9 mouse cellular contexts compared by ENCODE assay signal in genomic region chr19:31765451-31765850, GRCm38 (mm10). TPM values are rescaled to one million over a fixed set of nuclear protein-coding genes. Genes with fewer than 3 reads are reported as not detected.
DNase-seq lines count a peak whose midpoint lies in the region; ATAC-seq and TF ChIP-seq lines count a peak whose summit lies in the region.
"Had no signal": no experiment of that assay in that cellular context is flagged by ENCODE, and none has a peak within 500 bp of the region (broad histone marks: within the 10 kb centered on the region; RNA-seq: fewer than 3 reads in every experiment).

No protein-coding gene starts in this region.

- no peak for TF ChIP-seq CTCF in liver, embryonic 14.5 days (IDR thresholded peaks at IDR 0.05; ENCODE audit: low read depth)

- no peak for TF ChIP-seq EP300 in liver, embryonic 14.5 days (IDR thresholded peaks at IDR 0.05; ENCODE audit: low read depth)

- H3K27me3 ChIP-seq in heart, embryonic 10.5 days (ENCODE audit: insufficient read depth, poor library complexity, severe bottlenecking) = no peaks in the 10 kb centered on the region
- peaks cover 7% of the 10 kb centered on the region for H3K27me3 ChIP-seq in neural tube, embryonic 11.5 days (ENCODE audit: control insufficient read depth, insufficient read depth, low read length)
- H3K27me3 ChIP-seq in liver, embryonic 14.5 days (ENCODE audit: control insufficient read depth, insufficient read depth, low read length) = peaks cover 34% of the 10 kb centered on the region

- ATAC-seq in neural tube, embryonic 11.5 days (ENCODE audit: insufficient read depth, low FRiP score, low TSS enrichment) = 0 out of 2 replicates have a peak, but pooled peaks have one; percentile 14
- ATAC-seq in liver, embryonic 14.5 days (ENCODE audit: insufficient read depth) = 0 out of 2 replicates have a peak, but pooled peaks have one; percentile 8
- no peak for ATAC-seq in CD4-positive, CD25-positive, alpha-beta regulatory T cell, adult 4 months

- H3K9me3 ChIP-seq in heart, embryonic 10.5 days = no peaks in the 10 kb centered on the region
- H3K9me3 ChIP-seq in neural tube, embryonic 11.5 days (ENCODE audit: control insufficient read depth, low read length) = no peaks in the 10 kb centered on the region
- no peaks in the 10 kb centered on the region for H3K9me3 ChIP-seq in liver, embryonic 14.5 days (ENCODE audit: control insufficient read depth, low read length)

- no peak overlapping the region for H3K9ac ChIP-seq in neural tube, embryonic 11.5 days (ENCODE audit: low read length)
- H3K9ac ChIP-seq in liver, embryonic 14.5 days (replicated peaks) = no peak overlapping the region

- H3K4me3 ChIP-seq in heart, embryonic 10.5 days = peak overlapping the region; percentile 85
- no peak overlapping the region for H3K4me3 ChIP-seq in neural tube, embryonic 11.5 days (ENCODE audit: low read depth, low read length)
- H3K4me3 ChIP-seq in liver, embryonic 14.5 days (ENCODE audit: insufficient read depth in 1 of 2, low read depth in 2 of 2, low read length in 2 of 2) = no peak overlapping the region

- DNase-seq in heart, embryonic 10.5 days (ENCODE audit: low spot score) = no peak
- DNase-seq in heart, adult 18-20 months = no peak
- DNase-seq in neural tube, embryonic 11.5 days (ENCODE audit: low spot score) = no peak
- no peak for DNase-seq in neural tube, embryonic 10.5 days (ENCODE audit: extremely low spot score, low spot score)
- DNase-seq in liver, embryonic 14.5 days (ENCODE audit: low read depth in 3 of 3, low spot score in 3 of 3) = no peak
- no peak for DNase-seq in thymus, postnatal 14 days
- no peak for DNase-seq in ovary, postnatal 10 days (ENCODE audit: low spot score)
- DNase-seq: cerebellum, adult 11 months had no signal

- WGBS in heart, embryonic 10.5 days = 30% methylated on average over 4 of the region's 4 CpGs
- 38% methylated on average over 4 of the region's 4 CpGs for WGBS in neural tube, embryonic 11.5 days
- WGBS in liver, embryonic 14.5 days (ENCODE audit: insufficient replicate concordance) = 35% methylated on average over 4 of the region's 4 CpGs

- peaks cover 24% of the 10 kb centered on the region for H3K4me1 ChIP-seq in heart, embryonic 10.5 days
- 0 out of 2 replicates have a peak, but pooled peaks cover 6% of the 10 kb centered on the region for H3K4me1 ChIP-seq in neural tube, embryonic 11.5 days (ENCODE audit: control insufficient read depth, insufficient read depth, low read length)
- peaks cover 0 to 8% of the 10 kb centered on the region in 2 experiments; a peak in 2 of 4 replicates for H3K4me1 ChIP-seq in liver, embryonic 14.5 days (replicated peaks; ENCODE audit: control insufficient read depth in 2 of 2, insufficient read depth in 2 of 2, low read length in 1 of 2)

- peak overlapping the region; percentile 84; the same call in 1 of the 2 replicates for H3K4me2 ChIP-seq in neural tube, embryonic 11.5 days (ENCODE audit: low read depth)
- H3K4me2 ChIP-seq in liver, embryonic 14.5 days (ENCODE audit: low read depth) = no peak overlapping the region

- H3K36me3 ChIP-seq in heart, embryonic 10.5 days = no peaks in the 10 kb centered on the region
- H3K36me3 ChIP-seq in neural tube, embryonic 11.5 days (ENCODE audit: control insufficient read depth, insufficient read depth, low read length) = no peaks in the 10 kb centered on the region
- no peaks in the 10 kb centered on the region for H3K36me3 ChIP-seq in liver, embryonic 14.5 days (replicated peaks; ENCODE audit: control insufficient read depth, insufficient read depth, low read depth)

- peak overlapping the region; percentile 93; the same call in 1 of the 2 replicates for H3K27ac ChIP-seq in heart, embryonic 10.5 days
- no peak overlapping the region for H3K27ac ChIP-seq in neural tube, embryonic 11.5 days (ENCODE audit: low read depth, low read length)
- H3K27ac ChIP-seq in liver, embryonic 14.5 days = no peak overlapping the region

RNA-seq across cellular contexts. Expression of gene Prkg1, which starts 0.6 kb away (rescaled TPM):
- polyA plus RNA-seq in heart, embryonic 10.5 days (2016; fragmentation: Nextera tagmentation; extraction: Ambion mirVana) = 12.0 and 17.7 TPM in 2 replicates
- 10 to 100 TPM; 11.2 to 11.5 TPM for total RNA-seq in heart, adult 18-20 months (2021)
- 7.7 and 8.2 TPM in 2 replicates for polyA plus RNA-seq in neural tube, embryonic 11.5 days (2014; fragmentation: Nextera tagmentation; extraction: Ambion mirVana)
- polyA plus RNA-seq in liver, embryonic 14.5 days (2012; rRNA removed) = 0.40 and 0.50 TPM in 2 replicates
- polyA plus RNA-seq in liver, embryonic 14.5 days (2014; fragmentation: Nextera tagmentation; extraction: Ambion mirVana) = 0.47 and 0.92 TPM in 2 replicates
- under 1 TPM in 1 of 2 experiments, not detected in 1; 0.39 TPM for polyA plus RNA-seq in CD4-positive, CD25-positive, alpha-beta regulatory T cell, adult 4 months (2017; shearing (Covaris generic))
